Mouse (Mus musculus) heart, adult 11 months (tissue): ENCODE data around the gene Prss16.

ENCODE experiments used
- DNase-seq: peaks from one replicate; pipeline ENCODE4 v3.0.0; 2022

Gene Prss16

GRCm38 (mm10) chr13:21969816-21970215 is 39.7 kb downstream of the Prss16 start:
- DNase-seq, result no peak

GRCm38 (mm10) chr13:21969269-21969668 is 40.3 kb downstream of the Prss16 start:
- no peak for DNase-seq
